Mouse (Mus musculus) frontal cortex, postnatal 25 days (tissue): ENCODE data around the gene Mill1.
"Not testable (repeated sequence)": the region's sequence is repeated elsewhere in the genome, so short reads cannot be mapped to it uniquely, and the experiment has no call there.

Source experiments
- DNase-seq, 2 experiments: peaks; one replicate each; pipeline ENCODE4 v3.0.0; 2022; ENCODE audit warnings: low spot score in 2 of 2

Gene Mill1

DNA sequence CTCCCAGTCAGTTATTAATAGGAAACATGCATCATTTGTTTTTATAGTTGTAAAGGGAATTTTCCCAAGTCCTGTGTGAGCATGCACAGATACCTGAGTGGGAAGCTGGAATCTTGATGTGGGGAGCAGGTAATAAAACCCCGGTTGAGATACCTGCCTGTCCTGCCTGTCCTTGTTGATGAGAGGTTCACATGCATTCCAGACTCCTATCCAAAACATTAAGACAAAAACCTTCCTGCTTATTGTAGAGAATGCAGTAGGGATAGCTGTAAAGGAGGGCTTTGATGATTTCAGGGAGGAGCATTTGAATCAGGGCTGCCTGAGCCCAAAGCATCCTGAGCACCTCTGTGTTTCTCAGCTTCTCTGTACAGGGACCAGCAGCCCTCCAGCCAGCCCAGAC is at the start of gene Mill1:
Gene Mill1, plus strand, starts transcription at position 301 of the 400 bp plus-strand sequence.
- no peak for DNase-seq

DNA sequence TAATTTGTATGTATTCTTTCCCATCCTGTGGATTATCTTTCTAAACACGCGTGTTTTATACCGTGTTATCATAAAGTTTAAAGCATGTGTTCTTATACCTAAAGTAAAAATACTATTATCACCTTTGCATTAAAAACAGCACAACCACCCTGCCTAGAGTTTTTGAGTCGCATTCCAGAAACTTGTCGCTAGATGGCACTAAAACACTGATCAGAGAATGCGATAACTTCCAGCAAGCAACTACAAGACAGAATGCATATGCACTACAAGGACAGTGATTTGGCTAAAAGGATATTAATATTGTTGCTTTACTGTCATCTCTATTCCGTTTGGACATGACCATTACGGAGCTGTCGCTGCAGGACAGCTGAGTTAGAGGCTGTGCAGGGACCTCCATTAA is 34.2 kb upstream of the Mill1 start:
- no peak for DNase-seq

DNA sequence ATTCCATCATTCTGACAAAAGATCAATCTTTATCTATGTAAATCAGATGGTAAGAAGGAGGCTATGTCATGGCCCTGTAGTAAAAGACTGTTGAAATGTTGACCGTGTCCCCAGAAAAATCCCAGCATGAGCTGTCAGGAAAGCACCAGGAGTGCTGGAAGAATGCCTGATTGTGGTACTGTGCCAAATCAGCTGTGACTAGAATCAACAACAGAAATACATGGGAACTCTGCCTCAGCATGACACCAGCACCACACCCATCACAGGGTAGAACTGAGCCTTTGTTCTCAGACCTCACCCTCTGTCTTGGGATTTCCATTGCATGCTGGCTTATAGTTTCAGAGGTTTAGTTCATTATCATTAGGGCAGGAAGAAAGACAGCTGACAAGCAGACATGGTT is 30.4 kb upstream of the Mill1 start:
- no peak for DNase-seq

DNA sequence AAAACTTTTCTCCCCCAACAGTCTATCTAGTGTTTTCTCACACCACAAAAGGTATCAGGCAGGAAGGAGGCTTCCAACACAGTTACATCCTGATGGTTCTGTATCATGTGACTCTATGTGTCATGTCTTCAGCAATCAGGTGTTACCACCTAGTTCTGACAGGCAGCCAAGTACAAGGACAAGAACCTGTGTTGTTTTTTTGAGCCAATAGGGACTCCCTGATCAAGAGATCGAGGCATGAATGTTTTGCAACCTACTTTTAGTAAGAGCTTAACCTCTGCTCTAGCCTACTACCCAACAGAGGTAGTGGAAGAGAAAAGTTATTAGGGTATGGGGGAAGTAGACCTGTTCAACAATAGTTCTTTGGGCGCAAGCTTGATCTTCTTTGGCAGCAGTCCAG is 6.6 kb upstream of the Mill1 start:
- no peak for DNase-seq

DNA sequence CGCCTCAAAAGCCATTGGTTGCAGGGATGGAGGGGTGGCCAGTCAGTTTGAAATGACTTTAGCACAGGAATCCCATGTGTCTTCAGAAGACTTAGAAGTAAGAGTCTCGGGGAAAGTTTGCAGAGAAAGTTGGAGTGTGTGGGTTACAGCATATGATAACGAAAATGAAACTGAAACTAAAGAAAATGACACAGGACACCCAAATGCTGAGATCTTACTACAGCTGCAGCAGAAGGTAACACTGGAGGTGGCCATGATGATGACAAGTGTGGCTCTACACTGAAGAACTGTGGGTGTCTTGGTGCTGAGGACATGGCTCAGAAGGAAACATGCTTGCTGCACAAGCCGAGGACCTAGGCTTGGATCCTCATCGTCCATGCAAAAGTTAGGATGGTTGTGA is 3.9 kb upstream of the Mill1 start:
- DNase-seq, result no peak

DNA sequence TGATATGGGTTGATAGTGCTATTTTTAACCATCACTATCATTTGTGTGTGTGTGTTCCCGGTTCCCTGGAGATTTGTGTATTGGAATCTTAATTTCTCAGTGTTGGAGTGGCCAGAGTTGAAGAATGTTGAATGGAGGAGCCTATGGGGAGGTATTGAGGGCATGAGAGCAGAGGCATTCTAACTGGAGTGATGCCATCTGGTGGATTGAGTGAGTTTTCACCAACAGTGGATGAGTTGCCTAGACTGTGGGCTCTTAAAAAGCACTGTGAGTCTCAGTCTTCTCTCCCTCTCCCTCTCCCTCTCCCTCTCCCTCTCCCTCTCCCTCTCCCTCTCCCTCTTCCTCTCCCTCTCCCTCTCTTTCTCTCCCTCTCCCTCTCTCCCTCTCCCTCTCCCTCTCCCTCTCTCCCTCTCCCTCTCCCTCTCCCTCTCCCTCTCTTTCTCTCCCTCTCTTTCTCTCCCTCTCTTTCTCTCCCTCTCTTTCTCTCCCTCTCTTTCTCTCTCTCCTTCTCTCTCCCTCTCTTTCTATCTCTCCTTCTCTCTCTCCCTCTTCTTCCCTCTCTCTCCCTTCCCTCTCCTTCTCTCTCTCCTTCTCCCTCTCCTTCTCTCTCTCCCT is 1.1 kb upstream of the Mill1 start:
- DNase-seq, result not testable (repeated sequence)

GRCm38 (mm10) chr7:18260219-18260618 is 15.1 kb downstream of the Mill1 start:
- DNase-seq, result no peak

DNA sequence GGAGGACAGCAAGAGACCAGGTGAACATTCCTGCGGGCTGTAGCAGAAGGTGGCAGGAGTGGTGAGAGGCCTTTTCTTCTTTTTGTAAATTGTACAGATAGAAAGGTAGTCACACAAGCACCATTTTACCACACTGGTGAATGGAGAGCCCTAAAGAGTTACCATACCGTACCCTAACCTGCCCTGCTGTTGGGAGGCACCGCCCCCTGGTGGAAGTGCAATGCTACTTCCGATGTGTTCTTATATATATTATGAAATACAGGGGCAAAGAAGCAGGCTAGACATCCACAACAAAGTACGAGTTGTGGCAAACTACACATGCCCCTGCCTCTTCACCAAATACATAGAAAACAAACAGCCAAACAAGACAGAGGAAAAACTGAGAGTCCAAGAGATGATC is 19.9 kb downstream of the Mill1 start:
- no peak for DNase-seq
